Mouse (Mus musculus): Measurements from ENCODE around the gene Prss32.

DNA sequence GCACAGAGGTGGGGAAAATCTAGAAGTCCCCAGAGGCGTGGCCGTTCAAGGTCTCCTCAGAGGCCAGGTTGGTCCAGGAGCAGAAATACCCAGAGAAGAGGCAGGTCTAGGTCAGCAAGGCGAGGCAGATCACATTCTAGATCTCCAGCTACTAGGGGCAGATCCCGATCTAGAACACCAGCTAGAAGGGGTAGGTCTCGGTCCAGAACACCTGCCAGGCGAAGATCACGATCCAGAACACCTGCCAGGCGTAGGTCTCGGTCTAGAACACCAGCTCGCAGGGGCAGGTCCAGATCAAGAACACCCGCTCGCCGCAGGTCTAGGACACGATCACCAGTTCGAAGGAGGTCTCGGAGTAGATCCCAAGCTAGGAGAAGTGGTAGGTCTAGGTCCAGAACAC is 28.0 kb upstream of the Prss32 start:
- TF ChIP-seq CTCF (IDR thresholded peaks at IDR 0.05; ENCODE audit: borderline replicate concordance, insufficient read depth, low read length), result no peak
- no peak for TF ChIP-seq POLR2A (IDR thresholded peaks at IDR 0.05; ENCODE audit: low read depth, low read length)

Measured in embryonic fibroblast, embryonic 13.5 days (primary cell).